Mouse (Mus musculus) liver, adult 10 weeks (tissue): ENCODE results near the gene Gm26602. TPM values are rescaled to one million over a fixed set of nuclear protein-coding genes. Genes with fewer than 3 reads are reported as not detected.

ENCODE experiments used
- polyA plus RNA-seq: library from polyadenylated mRNA; stranded (reverse); fragments of 350-450 nt; fragmentation: Illumina TruSeq; extraction: RNeasy Lipid Tissue Mini Kit (QIAGEN cat#74804); gene quantifications from one replicate; pipeline ENCODE4 v1.2.3, GENCODE M21; 2014; ENCODE audit warnings: low read depth, low replicate concordance

The Gm26602 gene
- polyA plus RNA-seq = not detected

GRCm38 (mm10) chr10:79910556-79910955 lies at the start of gene Gm26602:
Gm26602 (plus strand) TSS chr10:79910856.

GRCm38 (mm10) chr10:79874290-79874862 lies 36.3 kb upstream of the Gm26602 start, which contains the start of the genes Prtn3 and Plppr3:
Prtn3 (plus strand) TSS chr10:79874476.
Plppr3 (minus strand) TSS chr10:79874634.

GRCm38 (mm10) chr10:79886054-79886453 lies 24.6 kb upstream of the Gm26602 start, which contains the start of gene Elane:
Elane (plus strand) TSS chr10:79886247.

GRCm38 (mm10) chr10:79890670-79891069 lies 20.0 kb upstream of the Gm26602 start, which contains the start of gene Cfd:
Cfd (plus strand) TSS chr10:79890853.

GRCm38 (mm10) chr10:79908167-79909091 lies 2.2 kb upstream of the Gm26602 start, which contains the start of gene Med16:
Med16 (minus strand) TSS chr10:79908923.

GRCm38 (mm10) chr10:79916808-79917531 lies 6.3 kb downstream of the Gm26602 start, which contains the start of gene Kiss1r:
Kiss1r (plus strand) TSS chr10:79916971.

GRCm38 (mm10) chr10:79920958-79921535 lies 10.4 kb downstream of the Gm26602 start, which contains the start of gene R3hdm4:
R3hdm4 (minus strand) TSS chr10:79921208.

GRCm38 (mm10) chr10:79926491-79927323 lies 16.1 kb downstream of the Gm26602 start, which contains the start of gene Arid3a:
Arid3a (plus strand) TSS chr10:79927043.

GRCm38 (mm10) chr10:79959847-79960601 lies 49.4 kb downstream of the Gm26602 start, which contains the start of gene Wdr18:
Wdr18 (plus strand) TSS chr10:79960152.

Other genes with a start within 250 kb of the Gm26602 start
- not detected for gene Madcam1, start 246.3 kb upstream of the Gm26602 start, polyA plus RNA-seq
- not detected for gene Tpgs1, start 241.5 kb upstream of the Gm26602 start, polyA plus RNA-seq
- 7.5 TPM for gene Cdc34, start 228.7 kb upstream of the Gm26602 start, polyA plus RNA-seq
- gene Gzmm, start 221.8 kb upstream of the Gm26602 start, polyA plus RNA-seq = not detected
- 261 TPM for gene Bsg, start 206.4 kb upstream of the Gm26602 start, polyA plus RNA-seq
- not detected for gene Hcn2, start 194.2 kb upstream of the Gm26602 start, polyA plus RNA-seq
- 4.2 TPM for gene Polrmt, start 164.3 kb upstream of the Gm26602 start, polyA plus RNA-seq
- not detected for gene Fgf22, start 155.8 kb upstream of the Gm26602 start, polyA plus RNA-seq
- gene Rnf126, start 143.9 kb upstream of the Gm26602 start, polyA plus RNA-seq = 0.93 TPM
- not detected for gene Fstl3, start 133.6 kb upstream of the Gm26602 start, polyA plus RNA-seq
- gene Prss57, start 119.9 kb upstream of the Gm26602 start, polyA plus RNA-seq = not detected
- not detected for gene Palm, start 117.3 kb upstream of the Gm26602 start, polyA plus RNA-seq
- gene Misp, start 89.9 kb upstream of the Gm26602 start, polyA plus RNA-seq = not detected
- 29.0 TPM for gene Ptbp1, start 56.4 kb upstream of the Gm26602 start, polyA plus RNA-seq
- gene Prtn3, start 36.4 kb upstream of the Gm26602 start, polyA plus RNA-seq = not detected
- gene Plppr3, start 36.2 kb upstream of the Gm26602 start, polyA plus RNA-seq = not detected
- gene Elane, start 24.6 kb upstream of the Gm26602 start, polyA plus RNA-seq = not detected
- gene Cfd, start 20.0 kb upstream of the Gm26602 start, polyA plus RNA-seq = not detected
- not detected for gene Med16, start 1.9 kb upstream of the Gm26602 start, polyA plus RNA-seq
- not detected for gene Kiss1r, start 6.1 kb downstream of the Gm26602 start, polyA plus RNA-seq
- 5.4 TPM for gene R3hdm4, start 10.4 kb downstream of the Gm26602 start, polyA plus RNA-seq
- 0.19 TPM for gene Arid3a, start 16.2 kb downstream of the Gm26602 start, polyA plus RNA-seq
- gene Wdr18, start 49.3 kb downstream of the Gm26602 start, polyA plus RNA-seq = 1.8 TPM
- gene Grin3b, start 59.9 kb downstream of the Gm26602 start, polyA plus RNA-seq = not detected
- 1.4 TPM for gene Tmem259, start 73.5 kb downstream of the Gm26602 start, polyA plus RNA-seq
- 0.66 TPM for gene Cnn2, start 77.7 kb downstream of the Gm26602 start, polyA plus RNA-seq
- 0.08 TPM for gene Abca7, start 85.6 kb downstream of the Gm26602 start, polyA plus RNA-seq
- gene Arhgap45, start 105.8 kb downstream of the Gm26602 start, polyA plus RNA-seq = 0.13 TPM
- gene Polr2e, start 128.9 kb downstream of the Gm26602 start, polyA plus RNA-seq = 0.85 TPM
- gene Gpx4, start 136.3 kb downstream of the Gm26602 start, polyA plus RNA-seq = 73.4 TPM
- 0.64 TPM for gene Sbno2, start 194.7 kb downstream of the Gm26602 start, polyA plus RNA-seq
- 9.5 TPM for gene Stk11, start 204.9 kb downstream of the Gm26602 start, polyA plus RNA-seq
- 4.3 TPM for gene Atp5d, start 227.8 kb downstream of the Gm26602 start, polyA plus RNA-seq
- not detected for gene Cbarp, start 230.0 kb downstream of the Gm26602 start, polyA plus RNA-seq
- gene Midn, start 237.4 kb downstream of the Gm26602 start, polyA plus RNA-seq = 5.2 TPM